Mouse (Mus musculus): ENCODE results near the gene Hsd17b1. TPM values are rescaled to one million over a fixed set of nuclear protein-coding genes. Genes with fewer than 3 reads are reported as not detected.
A peak's percentile ranks its signal among the peaks of the same experiment; 100 is the strongest.
"Not testable (repeated sequence)": the region's sequence is repeated elsewhere in the genome, so short reads cannot be mapped to it uniquely, and the experiment has no call there.

Gene Hsd17b1
- total RNA-seq, 1 experiment from 2014 or later: 0.85 TPM

GRCm38 (mm10) chr11:101086323-101086674 is 8.1 kb downstream of the Hsd17b1 start:
- no peak for DNase-seq

GRCm38 (mm10) chr11:101086756-101087681 is 8.8 kb downstream of the Hsd17b1 start, which contains the start of gene Mlx:
TSS of gene Mlx (plus strand) at chr11:101087277.
- peak; percentile 96 for DNase-seq

GRCm38 (mm10) chr11:101087682-101088055 is 9.5 kb downstream of the Hsd17b1 start:
- DNase-seq: no peak

- peak; percentile 35 for DNase-seq
Observed at GRCm38 (mm10) chr11:101089931-101090330, 11.7 kb downstream of the Hsd17b1 start.

GRCm38 (mm10) chr11:101094930-101095313 is 16.7 kb downstream of the Hsd17b1 start:
- DNase-seq: no peak

- peak; percentile 97 for DNase-seq
Observed at GRCm38 (mm10) chr11:101095314-101096024, 17.3 kb downstream of the Hsd17b1 start, which contains the start of gene Psmc3ip. TSS of gene Psmc3ip (minus strand) at chr11:101095436.

- no peak for DNase-seq
Observed at GRCm38 (mm10) chr11:101098231-101098630, 20.0 kb downstream of the Hsd17b1 start.

- DNase-seq: no peak
Observed at GRCm38 (mm10) chr11:101103011-101103410, 24.8 kb downstream of the Hsd17b1 start.

- DNase-seq: no peak
Observed at GRCm38 (mm10) chr11:101109351-101109750, 31.1 kb downstream of the Hsd17b1 start.

- DNase-seq: no peak
Observed at GRCm38 (mm10) chr11:101110708-101111107, 32.5 kb downstream of the Hsd17b1 start.

GRCm38 (mm10) chr11:101111178-101111577 is 33.0 kb downstream of the Hsd17b1 start:
- DNase-seq: no peak

GRCm38 (mm10) chr11:101112186-101112585 is 34.0 kb downstream of the Hsd17b1 start:
- no peak for DNase-seq

GRCm38 (mm10) chr11:101115564-101115963 is 37.4 kb downstream of the Hsd17b1 start:
- DNase-seq: no peak

GRCm38 (mm10) chr11:101118105-101118504 is 39.9 kb downstream of the Hsd17b1 start:
- no peak for DNase-seq

- DNase-seq: peak; percentile 37
Observed at GRCm38 (mm10) chr11:101119131-101119760, 41.0 kb downstream of the Hsd17b1 start.

GRCm38 (mm10) chr11:101119761-101120544 is 41.7 kb downstream of the Hsd17b1 start, which contains the start of the genes Retreg3 and Tubg1:
TSS of gene Retreg3 (minus strand) at chr11:101119893.
TSS of gene Tubg1 (plus strand) at chr11:101119938.
- peak; percentile 99 for DNase-seq

GRCm38 (mm10) chr11:101120545-101121188 is 42.5 kb downstream of the Hsd17b1 start:
- no peak for DNase-seq

GRCm38 (mm10) chr11:101124494-101124893 is 46.3 kb downstream of the Hsd17b1 start:
- DNase-seq: not testable (repeated sequence)

- not testable (repeated sequence) for DNase-seq
Observed at GRCm38 (mm10) chr11:101125008-101125407, 46.8 kb downstream of the Hsd17b1 start.

GRCm38 (mm10) chr11:101127075-101127474 is 48.9 kb downstream of the Hsd17b1 start:
- peak; percentile 60 for DNase-seq

- peak; percentile 51 for DNase-seq
Observed at GRCm38 (mm10) chr11:101128996-101129577, 50.9 kb downstream of the Hsd17b1 start.
